Mouse (Mus musculus): ENCODE measurements around the gene Pnma3. TPM values are rescaled to one million over a fixed set of nuclear protein-coding genes. Genes with fewer than 3 reads are reported as not detected.
"Not testable (repeated sequence)": the region's sequence is repeated elsewhere in the genome, so short reads cannot be mapped to it uniquely, and the experiment has no call there.

The Pnma3 gene
- polyA plus RNA-seq, 1 experiment from 2014 or later, result 0.04 TPM

- no peaks in the 10 kb centered on the region for H3K4me1 ChIP-seq (replicated peaks; ENCODE audit: control insufficient read depth, insufficient read depth, low read length)
- no peaks in the 10 kb centered on the region for H3K9me3 ChIP-seq (ENCODE audit: control insufficient read depth)
- H3K4me3 ChIP-seq (ENCODE audit: low read depth, low read length), result no peak overlapping the region
- WGBS, result 44% methylated on average over 5 of the region's 5 CpGs
- H3K27me3 ChIP-seq (replicated peaks; ENCODE audit: control insufficient read depth, insufficient read depth, low read length), result no peaks in the 10 kb centered on the region
- no peak overlapping the region for H3K4me2 ChIP-seq (replicated peaks; ENCODE audit: low read depth)
- no peak overlapping the region for H3K9ac ChIP-seq (ENCODE audit: low read depth, low read length)
- H3K27ac ChIP-seq (ENCODE audit: low read depth, low read length), result no peak overlapping the region
- TF ChIP-seq CTCF (IDR thresholded peaks at IDR 0.05; ENCODE audit: low read depth), result no peak
- H3K36me3 ChIP-seq (ENCODE audit: control insufficient read depth, insufficient read depth), result no peaks in the 10 kb centered on the region
- ATAC-seq, result no peak
These were observed 2.3 kb upstream of the Pnma3 start for GRCm38 (mm10) chrX:73062323-73062722.

GRCm38 (mm10) chrX:73063512-73064414 lies 824 bp upstream of the Pnma3 start:
- TF ChIP-seq CTCF (IDR thresholded peaks at IDR 0.05; ENCODE audit: low read depth), result no peak
- 41% methylated on average over 24 of the region's 24 CpGs for WGBS
- Histone ChIP-seq H3K27me3 (replicated peaks; ENCODE audit: control insufficient read depth, insufficient read depth, low read length) (no peaks in the 10 kb centered on the region), H3K9ac (ENCODE audit: low read depth, low read length) (no peak overlapping the region), H3K4me3 (ENCODE audit: low read depth, low read length) (no peak overlapping the region), H3K4me1 (replicated peaks; ENCODE audit: control insufficient read depth, insufficient read depth, low read length) (no peaks in the 10 kb centered on the region), H3K36me3 (ENCODE audit: control insufficient read depth, insufficient read depth) (no peaks in the 10 kb centered on the region), H3K4me2 (replicated peaks; ENCODE audit: low read depth) (peak overlapping the region; percentile 27; the same call in 1 of the 2 replicates), H3K9me3 (ENCODE audit: control insufficient read depth) (no peaks in the 10 kb centered on the region), H3K27ac (ENCODE audit: low read depth, low read length) (no peak overlapping the region)
- 0 out of 2 replicates have a peak, but pooled peaks have one; percentile 31 for ATAC-seq

GRCm38 (mm10) chrX:73066765-73067312 lies 2.3 kb downstream of the Pnma3 start:
- not testable (repeated sequence) for H3K27ac ChIP-seq (ENCODE audit: low read depth, low read length); H3K4me2 ChIP-seq (replicated peaks; ENCODE audit: low read depth); H3K9ac ChIP-seq (ENCODE audit: low read depth, low read length); ATAC-seq; H3K4me3 ChIP-seq (ENCODE audit: low read depth, low read length); H3K9me3 ChIP-seq (ENCODE audit: control insufficient read depth); H3K27me3 ChIP-seq (replicated peaks; ENCODE audit: control insufficient read depth, insufficient read depth, low read length); H3K4me1 ChIP-seq (replicated peaks; ENCODE audit: control insufficient read depth, insufficient read depth, low read length); H3K36me3 ChIP-seq (ENCODE audit: control insufficient read depth, insufficient read depth)
- 80% methylated on average over 1 of the region's 5 CpGs for WGBS

GRCm38 (mm10) chrX:73082267-73083055 lies 17.9 kb downstream of the Pnma3 start, which contains the start of gene Xlr4a:
Gene Xlr4a, minus strand, starts transcription at chrX:73082478.
- not testable (repeated sequence) for H3K4me3 ChIP-seq (ENCODE audit: low read depth, low read length); H3K9ac ChIP-seq (ENCODE audit: low read depth, low read length); H3K36me3 ChIP-seq (ENCODE audit: control insufficient read depth, insufficient read depth); H3K27me3 ChIP-seq (replicated peaks; ENCODE audit: control insufficient read depth, insufficient read depth, low read length); H3K9me3 ChIP-seq (ENCODE audit: control insufficient read depth); H3K4me1 ChIP-seq (replicated peaks; ENCODE audit: control insufficient read depth, insufficient read depth, low read length); H3K4me2 ChIP-seq (replicated peaks; ENCODE audit: low read depth); ATAC-seq; H3K27ac ChIP-seq (ENCODE audit: low read depth, low read length)
- WGBS, result 81% methylated on average over 18 of the region's 19 CpGs

- ATAC-seq; H3K9me3 ChIP-seq (ENCODE audit: control insufficient read depth); H3K36me3 ChIP-seq (ENCODE audit: control insufficient read depth, insufficient read depth); H3K4me1 ChIP-seq (replicated peaks; ENCODE audit: control insufficient read depth, insufficient read depth, low read length); H3K9ac ChIP-seq (ENCODE audit: low read depth, low read length); H3K27me3 ChIP-seq (replicated peaks; ENCODE audit: control insufficient read depth, insufficient read depth, low read length); H3K4me3 ChIP-seq (ENCODE audit: low read depth, low read length); H3K27ac ChIP-seq (ENCODE audit: low read depth, low read length); H3K4me2 ChIP-seq (replicated peaks; ENCODE audit: low read depth): not testable (repeated sequence)
- WGBS, result 72% methylated on average over 13 of the region's 13 CpGs
These were observed 32.4 kb downstream of the Pnma3 start, which contains the start of gene Xlr3a for GRCm38 (mm10) chrX:73096941-73097508. Gene Xlr3a, minus strand, starts transcription at chrX:73097095.

GRCm38 (mm10) chrX:73116747-73117146 lies 52.2 kb downstream of the Pnma3 start, which contains the start of gene Gm14685:
Gene Gm14685, plus strand, starts transcription at chrX:73117047.
- not testable (repeated sequence) for H3K4me3 ChIP-seq (ENCODE audit: low read depth, low read length); ATAC-seq; H3K27ac ChIP-seq (ENCODE audit: low read depth, low read length); H3K27me3 ChIP-seq (replicated peaks; ENCODE audit: control insufficient read depth, insufficient read depth, low read length); H3K4me1 ChIP-seq (replicated peaks; ENCODE audit: control insufficient read depth, insufficient read depth, low read length); H3K9ac ChIP-seq (ENCODE audit: low read depth, low read length); H3K4me2 ChIP-seq (replicated peaks; ENCODE audit: low read depth); H3K9me3 ChIP-seq (ENCODE audit: control insufficient read depth); H3K36me3 ChIP-seq (ENCODE audit: control insufficient read depth, insufficient read depth)
- no CpG with 5 or more reads among the region's 7 CpGs for WGBS

Other genes with a start within 250 kb of the Pnma3 start
- gene Gabrq, start 239.6 kb upstream of the Pnma3 start, polyA plus RNA-seq (2015; fragmentation: Nextera tagmentation; extraction: Ambion mirVana), result 0.03 TPM in 1 of 2 replicates, not detected in the other
- 35.9 and 39.2 TPM in 2 replicates for gene Cetn2, start 146.4 kb upstream of the Pnma3 start, polyA plus RNA-seq (2015; fragmentation: Nextera tagmentation; extraction: Ambion mirVana)
- 23.5 and 26.4 TPM in 2 replicates for gene Nsdhl, start 146.2 kb upstream of the Pnma3 start, polyA plus RNA-seq (2015; fragmentation: Nextera tagmentation; extraction: Ambion mirVana)
- 1.6 and 1.7 TPM in 2 replicates for gene Zfp185, start 77.4 kb upstream of the Pnma3 start, polyA plus RNA-seq (2015; fragmentation: Nextera tagmentation; extraction: Ambion mirVana)
- gene Pnma5, start 27.7 kb upstream of the Pnma3 start, polyA plus RNA-seq (2015; fragmentation: Nextera tagmentation; extraction: Ambion mirVana), result not detected in 2 replicates
- 1.9 and 4.1 TPM in 2 replicates for gene Xlr4a, start 17.7 kb downstream of the Pnma3 start, polyA plus RNA-seq (2015; fragmentation: Nextera tagmentation; extraction: Ambion mirVana)
- gene Xlr3a, start 32.3 kb downstream of the Pnma3 start, polyA plus RNA-seq (2015; fragmentation: Nextera tagmentation; extraction: Ambion mirVana), result 2.8 and 6.3 TPM in 2 replicates
- gene Gm14685, start 52.3 kb downstream of the Pnma3 start, polyA plus RNA-seq (2015; fragmentation: Nextera tagmentation; extraction: Ambion mirVana), result 1.8 and 2.4 TPM in 2 replicates
- gene Xlr5b, start 84.0 kb downstream of the Pnma3 start, polyA plus RNA-seq (2015; fragmentation: Nextera tagmentation; extraction: Ambion mirVana), result 0.17 TPM in 1 of 2 replicates, not detected in the other
- gene DXBay18, start 84.7 kb downstream of the Pnma3 start, polyA plus RNA-seq (2015; fragmentation: Nextera tagmentation; extraction: Ambion mirVana), result 1.4 and 1.8 TPM in 2 replicates
- not detected in 2 replicates for gene Spin2d, start 112.2 kb downstream of the Pnma3 start, polyA plus RNA-seq (2015; fragmentation: Nextera tagmentation; extraction: Ambion mirVana)
- gene Xlr3b, start 127.4 kb downstream of the Pnma3 start, polyA plus RNA-seq (2015; fragmentation: Nextera tagmentation; extraction: Ambion mirVana), result 0.91 and 2.6 TPM in 2 replicates
- gene Xlr4b, start 149.5 kb downstream of the Pnma3 start, polyA plus RNA-seq (2015; fragmentation: Nextera tagmentation; extraction: Ambion mirVana), result 0.50 and 0.88 TPM in 2 replicates
- gene F8a, start 163.5 kb downstream of the Pnma3 start, polyA plus RNA-seq (2015; fragmentation: Nextera tagmentation; extraction: Ambion mirVana), result 21.8 and 24.2 TPM in 2 replicates
- 0.40 and 0.63 TPM in 2 replicates for gene Xlr4c, start 178.3 kb downstream of the Pnma3 start, polyA plus RNA-seq (2015; fragmentation: Nextera tagmentation; extraction: Ambion mirVana)
- gene Xlr3c, start 200.6 kb downstream of the Pnma3 start, polyA plus RNA-seq (2015; fragmentation: Nextera tagmentation; extraction: Ambion mirVana), result not detected in 2 replicates
- 0.65 and 0.97 TPM in 2 replicates for gene Xlr5a, start 228.2 kb downstream of the Pnma3 start, polyA plus RNA-seq (2015; fragmentation: Nextera tagmentation; extraction: Ambion mirVana)
- gene Xlr5c, start 228.2 kb downstream of the Pnma3 start, polyA plus RNA-seq (2015; fragmentation: Nextera tagmentation; extraction: Ambion mirVana), result 0.54 and 0.59 TPM in 2 replicates